Mouse (Mus musculus) adrenal gland (tissue): ENCODE measurements around the gene Atp6v0e.

Experiments used
- intact Hi-C: fragments of 180-260 bp; cut with DNase I; formaldehyde crosslinking; loops from one replicate; pipeline ENCODE4 v1.15.1; 2025

Gene Atp6v0e

GRCm38 (mm10) chr17:26677711-26678637, 14.9 kb downstream of the Atp6v0e start:
- intact Hi-C loops = loop anchor here (5.0 kb wide), 1 partner anchor 39 kb away; the partner anchor contains the start of gene Crebrf

GRCm38 (mm10) chr17:26681276-26681675, 18.2 kb downstream of the Atp6v0e start:
- intact Hi-C loops = no loop called here

GRCm38 (mm10) chr17:26686334-26687000, 23.4 kb downstream of the Atp6v0e start:
- intact Hi-C loops = no loop called here

- intact Hi-C loops = no loop called here
Observed at GRCm38 (mm10) chr17:26688795-26689735, 26.0 kb downstream of the Atp6v0e start.

- intact Hi-C loops = no loop called here
Observed at GRCm38 (mm10) chr17:26689810-26690209, 26.8 kb downstream of the Atp6v0e start.

GRCm38 (mm10) chr17:26690236-26690635, 27.2 kb downstream of the Atp6v0e start:
- intact Hi-C loops = no loop called here

GRCm38 (mm10) chr17:26691110-26691509, 28.1 kb downstream of the Atp6v0e start:
- intact Hi-C loops = no loop called here

GRCm38 (mm10) chr17:26693424-26693823, 30.4 kb downstream of the Atp6v0e start:
- intact Hi-C loops = no loop called here

- intact Hi-C loops = no loop called here
Observed at GRCm38 (mm10) chr17:26694171-26694570, 31.1 kb downstream of the Atp6v0e start.

GRCm38 (mm10) chr17:26695193-26695592, 32.2 kb downstream of the Atp6v0e start:
- intact Hi-C loops = no loop called here

- intact Hi-C loops = no loop called here
Observed at GRCm38 (mm10) chr17:26698846-26699245, 35.8 kb downstream of the Atp6v0e start.

- intact Hi-C loops = no loop called here
Observed at GRCm38 (mm10) chr17:26699819-26700616, 37.0 kb downstream of the Atp6v0e start.

GRCm38 (mm10) chr17:26701565-26701964, 38.5 kb downstream of the Atp6v0e start:
- intact Hi-C loops = no loop called here

- intact Hi-C loops = no loop called here
Observed at GRCm38 (mm10) chr17:26702621-26703020, 39.6 kb downstream of the Atp6v0e start.

- intact Hi-C loops = no loop called here
Observed at GRCm38 (mm10) chr17:26703671-26704070, 40.6 kb downstream of the Atp6v0e start.

- intact Hi-C loops = no loop called here
Observed at GRCm38 (mm10) chr17:26705463-26706359, 42.7 kb downstream of the Atp6v0e start.

- intact Hi-C loops = no loop called here
Observed at GRCm38 (mm10) chr17:26707066-26707465, 44.0 kb downstream of the Atp6v0e start.

- intact Hi-C loops = no loop called here
Observed at GRCm38 (mm10) chr17:26708499-26708898, 45.5 kb downstream of the Atp6v0e start.

- intact Hi-C loops = no loop called here
Observed at GRCm38 (mm10) chr17:26708993-26709590, 46.1 kb downstream of the Atp6v0e start.
